In the genomic region with DNA sequence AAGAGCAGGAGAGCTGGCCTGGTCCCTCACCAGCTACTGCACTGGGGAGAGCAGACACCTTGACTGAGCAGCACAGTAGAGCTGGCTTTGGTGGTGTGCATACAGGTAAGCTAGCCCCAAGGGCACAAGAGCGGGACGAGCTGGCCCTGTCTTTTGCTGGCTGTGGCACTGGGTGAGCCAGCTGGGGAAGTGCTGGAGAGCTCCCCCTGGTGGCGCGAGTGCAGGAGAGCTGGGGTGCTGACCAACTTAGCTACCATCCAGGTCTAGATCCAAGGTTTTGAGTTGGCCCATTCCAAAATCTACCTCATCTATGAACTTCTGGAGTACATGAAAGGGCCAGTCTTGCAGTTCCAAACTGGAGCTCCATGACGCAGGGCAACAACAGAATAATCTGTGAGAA, we compare ENCODE assay signal across 10 mouse cellular contexts. TPM values are rescaled to one million over a fixed set of nuclear protein-coding genes. Genes with fewer than 3 reads are reported as not detected.
DNase-seq lines count a peak whose midpoint lies in the region; ATAC-seq and TF ChIP-seq lines count a peak whose summit lies in the region.
"Had no signal": no experiment of that assay in that cellular context is flagged by ENCODE, and none has a peak within 500 bp of the region (broad histone marks: within the 10 kb centered on the region; RNA-seq: fewer than 3 reads in every experiment).

No protein-coding gene starts in this region.

- H3K4me3 ChIP-seq in C2C12 (ENCODE audit: insufficient read depth, poor library complexity, severe bottlenecking): no peak overlapping the region
- H3K4me3 ChIP-seq in embryonic facial prominence, embryonic 11.5 days (ENCODE audit: low read depth, low read length): no peak overlapping the region
- H3K4me3 ChIP-seq in kidney, embryonic 15.5 days (replicated peaks): no peak overlapping the region
- no peak overlapping the region for H3K4me3 ChIP-seq in lung, embryonic 15.5 days
- H3K4me3 ChIP-seq in spleen, adult 2 months (ENCODE audit: extremely low read depth, insufficient read depth, insufficient read length): no peak overlapping the region
- H3K4me3 ChIP-seq in forebrain, embryonic 13.5 days: no peak overlapping the region
- H3K4me3 ChIP-seq: heart, embryonic 13.5 days had no signal

- TF ChIP-seq POLR2A in spleen, adult 2 months (IDR thresholded peaks at IDR 0.05; ENCODE audit: low read depth, low read length): no peak

- peak; percentile 29 for DNase-seq in 3134 (ENCODE audit: extremely low read depth, insufficient read length, low spot score)
- DNase-seq in adrenal gland, postnatal 36 days: peak; percentile 81 to 87
- DNase-seq in embryonic facial prominence, embryonic 11.5 days (ENCODE audit: low spot score): peak; percentile 56
- peak; percentile 8 to 51 for DNase-seq in spleen, adult 2 months (ENCODE audit: low read depth in 1 of 2, low spot score in 2 of 2)

- 31% methylated on average over 5 of the region's 5 CpGs for WGBS in embryonic facial prominence, embryonic 11.5 days
- 33% methylated on average over 5 of the region's 5 CpGs for WGBS in kidney, embryonic 15.5 days
- WGBS in lung, embryonic 15.5 days: 38% methylated on average over 5 of the region's 5 CpGs
- WGBS in spleen, adult 2 months: 22% methylated on average over 5 of the region's 5 CpGs
- 31% methylated on average over 5 of the region's 5 CpGs for WGBS in forebrain, embryonic 13.5 days

- H3K36me3 ChIP-seq in C2C12 (ENCODE audit: control insufficient read depth, insufficient read depth): no peaks in the 10 kb centered on the region
- H3K36me3 ChIP-seq in embryonic facial prominence, embryonic 11.5 days (replicated peaks; ENCODE audit: control insufficient read depth, insufficient read depth, low read depth, low read length): no peaks in the 10 kb centered on the region
- no peaks in the 10 kb centered on the region for H3K36me3 ChIP-seq in kidney, embryonic 15.5 days
- H3K36me3 ChIP-seq in lung, embryonic 15.5 days: no peaks in the 10 kb centered on the region
- H3K36me3 ChIP-seq in spleen, adult 2 months (ENCODE audit: control insufficient read depth, insufficient read depth, low read length): no peaks in the 10 kb centered on the region
- H3K36me3 ChIP-seq in forebrain, embryonic 13.5 days (ENCODE audit: poor library complexity, severe bottlenecking): no peaks in the 10 kb centered on the region
- H3K36me3 ChIP-seq: heart, embryonic 13.5 days had no signal

- TF ChIP-seq CTCF in C2C12 (IDR thresholded peaks at IDR 0.05; ENCODE audit: control insufficient read depth, insufficient read depth, insufficient read length): peak; percentile 82
- TF ChIP-seq CTCF in spleen, adult 2 months (IDR thresholded peaks at IDR 0.05; ENCODE audit: extremely low read depth, insufficient read depth, insufficient read length, insufficient replicate concordance): peak; percentile 79

- no peak overlapping the region for H3K27ac ChIP-seq in embryonic facial prominence, embryonic 11.5 days (replicated peaks; ENCODE audit: low read depth, low read length)
- H3K27ac ChIP-seq in kidney, embryonic 15.5 days: no peak overlapping the region
- H3K27ac ChIP-seq in lung, embryonic 15.5 days: no peak overlapping the region
- H3K27ac ChIP-seq in spleen, adult 2 months (ENCODE audit: insufficient read depth, low read length): no peak overlapping the region
- no peak overlapping the region for H3K27ac ChIP-seq in forebrain, embryonic 13.5 days
- H3K27ac ChIP-seq: heart, embryonic 13.5 days had no signal

- H3K79me2 ChIP-seq in C2C12 (ENCODE audit: control insufficient read depth, insufficient read depth): no peaks in the 10 kb centered on the region

- no peak overlapping the region for H3ac ChIP-seq in C2C12 (ENCODE audit: control insufficient read depth, insufficient read length, low read depth)

- H3K9me3 ChIP-seq in embryonic facial prominence, embryonic 11.5 days (replicated peaks; ENCODE audit: control insufficient read depth, low read length): no peaks in the 10 kb centered on the region
- no peaks in the 10 kb centered on the region for H3K9me3 ChIP-seq in kidney, embryonic 15.5 days (replicated peaks)
- no peaks in the 10 kb centered on the region for H3K9me3 ChIP-seq in lung, embryonic 15.5 days
- H3K9me3 ChIP-seq in forebrain, embryonic 13.5 days (replicated peaks): no peaks in the 10 kb centered on the region
- H3K9me3 ChIP-seq: heart, embryonic 13.5 days had no signal

- H3K9ac ChIP-seq in embryonic facial prominence, embryonic 11.5 days (replicated peaks; ENCODE audit: low read length): no peak overlapping the region
- H3K9ac ChIP-seq in kidney, embryonic 15.5 days: no peak overlapping the region
- no peak overlapping the region for H3K9ac ChIP-seq in lung, embryonic 15.5 days
- no peak overlapping the region for H3K9ac ChIP-seq in forebrain, embryonic 13.5 days
- H3K9ac ChIP-seq: heart, embryonic 13.5 days had no signal

- no peaks in the 10 kb centered on the region for H3K4me1 ChIP-seq in embryonic facial prominence, embryonic 11.5 days (ENCODE audit: control insufficient read depth, insufficient read depth, low read length)
- H3K4me1 ChIP-seq in kidney, embryonic 15.5 days: peaks cover 9% of the 10 kb centered on the region
- no peaks in the 10 kb centered on the region for H3K4me1 ChIP-seq in lung, embryonic 15.5 days
- no peaks in the 10 kb centered on the region for H3K4me1 ChIP-seq in spleen, adult 2 months (ENCODE audit: control insufficient read depth, insufficient read depth, insufficient read length)
- H3K4me1 ChIP-seq in forebrain, embryonic 13.5 days: peaks cover 10% of the 10 kb centered on the region

- H3K4me2 ChIP-seq in embryonic facial prominence, embryonic 11.5 days (ENCODE audit: low read depth, low read length): no peak overlapping the region
- no peak overlapping the region for H3K4me2 ChIP-seq in kidney, embryonic 15.5 days
- H3K4me2 ChIP-seq in lung, embryonic 15.5 days: no peak overlapping the region
- no peak overlapping the region for H3K4me2 ChIP-seq in forebrain, embryonic 13.5 days
- H3K4me2 ChIP-seq: heart, embryonic 13.5 days had no signal

- H3K79me3 ChIP-seq in C2C12 (ENCODE audit: low read depth): no peaks in the 10 kb centered on the region

- no peak for ATAC-seq in embryonic facial prominence, embryonic 11.5 days (replicated peaks; ENCODE audit: insufficient number of reproducible peaks, low FRiP score, low TSS enrichment, low read depth)
- peak; percentile 44; the same call in 1 of the 2 replicates for ATAC-seq in kidney, embryonic 15.5 days (replicated peaks; ENCODE audit: low FRiP score)
- ATAC-seq in lung, embryonic 15.5 days (ENCODE audit: borderline replicate concordance, extremely low read depth, low FRiP score, low TSS enrichment): 0 out of 2 replicates have a peak, but pooled peaks have one; percentile 27
- ATAC-seq in forebrain, embryonic 13.5 days: no peak

- no peaks in the 10 kb centered on the region for H3K27me3 ChIP-seq in C2C12 (ENCODE audit: control insufficient read depth, insufficient read depth, insufficient read length)
- H3K27me3 ChIP-seq in embryonic facial prominence, embryonic 11.5 days (ENCODE audit: control insufficient read depth, insufficient read depth, low read length): no peaks in the 10 kb centered on the region
- no peaks in the 10 kb centered on the region for H3K27me3 ChIP-seq in kidney, embryonic 15.5 days
- H3K27me3 ChIP-seq in lung, embryonic 15.5 days: no peaks in the 10 kb centered on the region
- H3K27me3 ChIP-seq in spleen, adult 2 months (ENCODE audit: control insufficient read depth, insufficient read depth, low read length): no peaks in the 10 kb centered on the region; the same call in 1 of the 2 replicates
- H3K27me3 ChIP-seq in forebrain, embryonic 13.5 days: no peaks in the 10 kb centered on the region
- H3K27me3 ChIP-seq: heart, embryonic 13.5 days had no signal

TF ChIP-seq in C2C12, 6 proteins besides CTCF, POLR2A, EP300 and RAD21:
- TF ChIP-seq MYOG (IDR thresholded peaks at IDR 0.05; ENCODE audit: control insufficient read depth, extremely low read depth, insufficient read length) (no peak), USF1 (IDR thresholded peaks at IDR 0.05; ENCODE audit: low read depth) (no peak), CEBPB (IDR thresholded peaks at IDR 0.05; ENCODE audit: low read depth) (no peak), FOSL1 (IDR thresholded peaks at IDR 0.05; ENCODE audit: insufficient read depth, low read length, poor library complexity, severe bottlenecking) (no peak), MYOD1 (IDR thresholded peaks at IDR 0.05; ENCODE audit: control insufficient read depth, insufficient read length, low read depth) (no peak), MAX (IDR thresholded peaks at IDR 0.05) (no peak)

RNA-seq across cellular contexts. Expression of a gene that starts 7.2 kb away (rescaled TPM):
- not detected for polyA plus RNA-seq in C2C12 (2012; fragmentation: generic; extraction: Trizol)
- total RNA-seq in adrenal gland, postnatal 36 days (2021): not detected
- not detected in 2 replicates for polyA plus RNA-seq in embryonic facial prominence, embryonic 11.5 days (2014; fragmentation: Nextera tagmentation; extraction: Ambion mirVana)
- polyA plus RNA-seq in kidney, embryonic 15.5 days (2015; fragmentation: Nextera tagmentation; extraction: Ambion mirVana): 0.12 and 0.18 TPM in 2 replicates
- polyA plus RNA-seq in lung, embryonic 15.5 days (2015; fragmentation: Nextera tagmentation; extraction: Ambion mirVana): not detected in 2 replicates
- not detected in 2 replicates for polyA plus RNA-seq in spleen, adult 2 months (2012; rRNA removed)
- polyA plus RNA-seq in forebrain, embryonic 13.5 days (2015; fragmentation: Nextera tagmentation; extraction: Ambion mirVana): not detected in 2 replicates
- polyA plus RNA-seq: heart, embryonic 13.5 days; stomach, embryonic 14.5 days had no signal

RNA-seq across cellular contexts. Expression of a gene that starts 29.3 kb away (rescaled TPM):
- polyA plus RNA-seq in C2C12 (2012; fragmentation: generic; extraction: Trizol): not detected
- not detected for total RNA-seq in adrenal gland, postnatal 36 days (2021)
- polyA plus RNA-seq in embryonic facial prominence, embryonic 11.5 days (2014; fragmentation: Nextera tagmentation; extraction: Ambion mirVana): not detected in 2 replicates
- polyA plus RNA-seq in kidney, embryonic 15.5 days (2015; fragmentation: Nextera tagmentation; extraction: Ambion mirVana): not detected in 2 replicates
- not detected in 2 replicates for polyA plus RNA-seq in lung, embryonic 15.5 days (2015; fragmentation: Nextera tagmentation; extraction: Ambion mirVana)
- not detected in 2 replicates for polyA plus RNA-seq in spleen, adult 2 months (2012; rRNA removed)
- polyA plus RNA-seq in forebrain, embryonic 13.5 days (2015; fragmentation: Nextera tagmentation; extraction: Ambion mirVana): 0.08 TPM in 1 of 2 replicates, not detected in the other
- polyA plus RNA-seq: heart, embryonic 13.5 days; stomach, embryonic 14.5 days had no signal

Comparison
In these comparisons a context has a peak if more than half of its experiments do, and no peak if none do; other contexts are left out.
1. DNase-seq: peak in every context shown above with its lines; median percentile 84 in adrenal gland, postnatal 36 days; 56 in embryonic facial prominence, embryonic 11.5 days; 30 in spleen, adult 2 months; 29 in 3134.
2. ATAC-seq: peak in kidney, embryonic 15.5 days (single experiment) and lung, embryonic 15.5 days (single experiment); none in embryonic facial prominence, embryonic 11.5 days (single experiment) and forebrain, embryonic 13.5 days (single experiment).